Mouse (Mus musculus): ENCODE data around the gene Copz2. TPM values are rescaled to one million over a fixed set of nuclear protein-coding genes. Genes with fewer than 3 reads are reported as not detected.

Copz2 gene
- polyA plus RNA-seq, 1 experiment, result 29.0 TPM

- no peak overlapping the region for H3K4me3 ChIP-seq (ENCODE audit: insufficient read depth, poor library complexity, severe bottlenecking)
- H3ac ChIP-seq (ENCODE audit: control insufficient read depth, insufficient read length, low read depth), result no peak overlapping the region
- H3K27me3 ChIP-seq (ENCODE audit: control insufficient read depth, insufficient read depth, insufficient read length), result no peaks in the 10 kb centered on the region
- peaks cover 13% of the 10 kb centered on the region for H3K79me3 ChIP-seq (ENCODE audit: low read depth)
- H3K36me3 ChIP-seq (ENCODE audit: control insufficient read depth, insufficient read depth), result no peaks in the 10 kb centered on the region
- TF ChIP-seq MAX (IDR thresholded peaks at IDR 0.05) (no peak), USF1 (IDR thresholded peaks at IDR 0.05; ENCODE audit: low read depth) (no peak), FOSL1 (IDR thresholded peaks at IDR 0.05; ENCODE audit: insufficient read depth, low read length, poor library complexity, severe bottlenecking) (no peak), CEBPB (IDR thresholded peaks at IDR 0.05; ENCODE audit: low read depth) (no peak), MYOG (IDR thresholded peaks at IDR 0.05; ENCODE audit: control insufficient read depth, extremely low read depth, insufficient read length) (no peak), CTCF (IDR thresholded peaks at IDR 0.05; ENCODE audit: control insufficient read depth, insufficient read depth, insufficient read length) (no peak), MYOD1 (IDR thresholded peaks at IDR 0.05; ENCODE audit: control insufficient read depth, insufficient read length, low read depth) (no peak)
- H3K79me2 ChIP-seq (ENCODE audit: control insufficient read depth, insufficient read depth), result peaks cover 14% of the 10 kb centered on the region
Observed at GRCm38 (mm10) chr11:96832973-96833372, 16.7 kb upstream of the Copz2 start.

GRCm38 (mm10) chr11:96834127-96834526 lies 15.5 kb upstream of the Copz2 start:
- Histone ChIP-seq H3ac (ENCODE audit: control insufficient read depth, insufficient read length, low read depth) (no peak overlapping the region), H3K4me3 (ENCODE audit: insufficient read depth, poor library complexity, severe bottlenecking) (no peak overlapping the region), H3K36me3 (ENCODE audit: control insufficient read depth, insufficient read depth) (no peaks in the 10 kb centered on the region), H3K79me2 (ENCODE audit: control insufficient read depth, insufficient read depth) (peaks cover 2% of the 10 kb centered on the region), H3K27me3 (ENCODE audit: control insufficient read depth, insufficient read depth, insufficient read length) (no peaks in the 10 kb centered on the region), H3K79me3 (ENCODE audit: low read depth) (peaks cover 2% of the 10 kb centered on the region)
- TF ChIP-seq FOSL1 (IDR thresholded peaks at IDR 0.05; ENCODE audit: insufficient read depth, low read length, poor library complexity, severe bottlenecking) (no peak), CTCF (IDR thresholded peaks at IDR 0.05; ENCODE audit: control insufficient read depth, insufficient read depth, insufficient read length) (no peak), MAX (IDR thresholded peaks at IDR 0.05) (no peak), CEBPB (IDR thresholded peaks at IDR 0.05; ENCODE audit: low read depth) (no peak), USF1 (IDR thresholded peaks at IDR 0.05; ENCODE audit: low read depth) (no peak), MYOD1 (IDR thresholded peaks at IDR 0.05; ENCODE audit: control insufficient read depth, insufficient read length, low read depth) (no peak), MYOG (IDR thresholded peaks at IDR 0.05; ENCODE audit: control insufficient read depth, extremely low read depth, insufficient read length) (no peak)

- Histone ChIP-seq H3K79me3 (ENCODE audit: low read depth) (no peaks in the 10 kb centered on the region), H3K36me3 (ENCODE audit: control insufficient read depth, insufficient read depth) (no peaks in the 10 kb centered on the region), H3K4me3 (ENCODE audit: insufficient read depth, poor library complexity, severe bottlenecking) (no peak overlapping the region), H3K27me3 (ENCODE audit: control insufficient read depth, insufficient read depth, insufficient read length) (no peaks in the 10 kb centered on the region), H3ac (ENCODE audit: control insufficient read depth, insufficient read length, low read depth) (no peak overlapping the region), H3K79me2 (ENCODE audit: control insufficient read depth, insufficient read depth) (no peaks in the 10 kb centered on the region)
- TF ChIP-seq CTCF (IDR thresholded peaks at IDR 0.05; ENCODE audit: control insufficient read depth, insufficient read depth, insufficient read length) (peak; percentile 34), MAX (IDR thresholded peaks at IDR 0.05) (no peak)
Observed at GRCm38 (mm10) chr11:96837298-96837697, 12.4 kb upstream of the Copz2 start.

- Histone ChIP-seq H3K79me2 (ENCODE audit: control insufficient read depth, insufficient read depth) (no peaks in the 10 kb centered on the region), H3ac (ENCODE audit: control insufficient read depth, insufficient read length, low read depth) (no peak overlapping the region), H3K79me3 (ENCODE audit: low read depth) (no peaks in the 10 kb centered on the region), H3K36me3 (ENCODE audit: control insufficient read depth, insufficient read depth) (no peaks in the 10 kb centered on the region), H3K27me3 (ENCODE audit: control insufficient read depth, insufficient read depth, insufficient read length) (no peaks in the 10 kb centered on the region), H3K4me3 (ENCODE audit: insufficient read depth, poor library complexity, severe bottlenecking) (no peak overlapping the region)
- no peak for TF ChIP-seq MYOG (IDR thresholded peaks at IDR 0.05; ENCODE audit: control insufficient read depth, extremely low read depth, insufficient read length)
- no peak for TF ChIP-seq USF1 (IDR thresholded peaks at IDR 0.05; ENCODE audit: low read depth)
- TF ChIP-seq CTCF (IDR thresholded peaks at IDR 0.05; ENCODE audit: control insufficient read depth, insufficient read depth, insufficient read length), result no peak
- no peak for TF ChIP-seq CEBPB (IDR thresholded peaks at IDR 0.05; ENCODE audit: low read depth)
- TF ChIP-seq MAX (IDR thresholded peaks at IDR 0.05), result no peak
- TF ChIP-seq MYOD1 (IDR thresholded peaks at IDR 0.05; ENCODE audit: control insufficient read depth, insufficient read length, low read depth), result no peak
- TF ChIP-seq FOSL1 (IDR thresholded peaks at IDR 0.05; ENCODE audit: insufficient read depth, low read length, poor library complexity, severe bottlenecking), result no peak
Observed at GRCm38 (mm10) chr11:96838341-96838740, 11.3 kb upstream of the Copz2 start.

- Histone ChIP-seq H3K4me3 (ENCODE audit: insufficient read depth, poor library complexity, severe bottlenecking) (no peak overlapping the region), H3K79me2 (ENCODE audit: control insufficient read depth, insufficient read depth) (no peaks in the 10 kb centered on the region), H3K79me3 (ENCODE audit: low read depth) (no peaks in the 10 kb centered on the region), H3K27me3 (ENCODE audit: control insufficient read depth, insufficient read depth, insufficient read length) (no peaks in the 10 kb centered on the region), H3ac (ENCODE audit: control insufficient read depth, insufficient read length, low read depth) (no peak overlapping the region), H3K36me3 (ENCODE audit: control insufficient read depth, insufficient read depth) (no peaks in the 10 kb centered on the region)
- no peak for TF ChIP-seq MAX (IDR thresholded peaks at IDR 0.05)
- peak; percentile 25 for TF ChIP-seq CEBPB (IDR thresholded peaks at IDR 0.05; ENCODE audit: low read depth)
Observed at GRCm38 (mm10) chr11:96839428-96839827, 10.2 kb upstream of the Copz2 start.

- TF ChIP-seq MYOG (IDR thresholded peaks at IDR 0.05; ENCODE audit: control insufficient read depth, extremely low read depth, insufficient read length) (no peak), CEBPB (IDR thresholded peaks at IDR 0.05; ENCODE audit: low read depth) (no peak), USF1 (IDR thresholded peaks at IDR 0.05; ENCODE audit: low read depth) (no peak), MAX (IDR thresholded peaks at IDR 0.05) (no peak), FOSL1 (IDR thresholded peaks at IDR 0.05; ENCODE audit: insufficient read depth, low read length, poor library complexity, severe bottlenecking) (no peak), CTCF (IDR thresholded peaks at IDR 0.05; ENCODE audit: control insufficient read depth, insufficient read depth, insufficient read length) (no peak), MYOD1 (IDR thresholded peaks at IDR 0.05; ENCODE audit: control insufficient read depth, insufficient read length, low read depth) (no peak)
- no peaks in the 10 kb centered on the region for H3K79me2 ChIP-seq (ENCODE audit: control insufficient read depth, insufficient read depth)
- no peak overlapping the region for H3K4me3 ChIP-seq (ENCODE audit: insufficient read depth, poor library complexity, severe bottlenecking)
- H3K36me3 ChIP-seq (ENCODE audit: control insufficient read depth, insufficient read depth), result no peaks in the 10 kb centered on the region
- H3K79me3 ChIP-seq (ENCODE audit: low read depth), result no peaks in the 10 kb centered on the region
- no peak overlapping the region for H3ac ChIP-seq (ENCODE audit: control insufficient read depth, insufficient read length, low read depth)
- no peaks in the 10 kb centered on the region for H3K27me3 ChIP-seq (ENCODE audit: control insufficient read depth, insufficient read depth, insufficient read length)
Observed at GRCm38 (mm10) chr11:96839877-96840276, 9.8 kb upstream of the Copz2 start.
